Mouse (Mus musculus): ENCODE results near the gene Efcab12. TPM values are rescaled to one million over a fixed set of nuclear protein-coding genes. Genes with fewer than 3 reads are reported as not detected.

Gene Efcab12
- polyA plus RNA-seq, 1 experiment from 2014 or later = 0.50 TPM

Small RNA genes lying within 50 kb of the gene (microRNA-seq; reads per million reads assigned to microRNA genes)
- gene Mir7660 (ENCODE audit: borderline number of aligned reads) = 0.20 reads per million

Other genes with a start within 250 kb of the Efcab12 start
- 0.08 and 0.21 TPM in 2 replicates for gene Mkrn2os, start 245.8 kb downstream of the Efcab12 start, polyA plus RNA-seq (2014; fragmentation: Nextera tagmentation; extraction: Ambion mirVana)
- 19.1 and 24.0 TPM in 2 replicates for gene Mkrn2, start 236.5 kb downstream of the Efcab12 start, polyA plus RNA-seq (2014; fragmentation: Nextera tagmentation; extraction: Ambion mirVana)
- 96.3 and 107 TPM in 2 replicates for gene Raf1, start 161.8 kb downstream of the Efcab12 start, polyA plus RNA-seq (2014; fragmentation: Nextera tagmentation; extraction: Ambion mirVana)
- 4.2 and 4.4 TPM in 2 replicates for gene Tmem40, start 76.0 kb downstream of the Efcab12 start, polyA plus RNA-seq (2014; fragmentation: Nextera tagmentation; extraction: Ambion mirVana)
- 38.8 and 50.8 TPM in 2 replicates for gene Cand2, start 63.9 kb downstream of the Efcab12 start, polyA plus RNA-seq (2014; fragmentation: Nextera tagmentation; extraction: Ambion mirVana)
- gene Rpl32, start 29.7 kb downstream of the Efcab12 start, polyA plus RNA-seq (2014; fragmentation: Nextera tagmentation; extraction: Ambion mirVana) = 1,431 and 1,576 TPM in 2 replicates
- 12.5 and 14.6 TPM in 2 replicates for gene Mbd4, start 15.0 kb upstream of the Efcab12 start, polyA plus RNA-seq (2014; fragmentation: Nextera tagmentation; extraction: Ambion mirVana)
- 21.0 and 26.7 TPM in 2 replicates for gene Ift122, start 15.1 kb upstream of the Efcab12 start, polyA plus RNA-seq (2014; fragmentation: Nextera tagmentation; extraction: Ambion mirVana)
- gene Rho, start 93.3 kb upstream of the Efcab12 start, polyA plus RNA-seq (2014; fragmentation: Nextera tagmentation; extraction: Ambion mirVana) = 0.04 and 0.16 TPM in 2 replicates
- not detected in 2 replicates for gene H1foo, start 106.5 kb upstream of the Efcab12 start, polyA plus RNA-seq (2014; fragmentation: Nextera tagmentation; extraction: Ambion mirVana)
- gene Plxnd1, start 156.6 kb upstream of the Efcab12 start, polyA plus RNA-seq (2014; fragmentation: Nextera tagmentation; extraction: Ambion mirVana) = 56.1 and 60.0 TPM in 2 replicates

Measured in heart, embryonic 11.5 days (tissue).